Mouse (Mus musculus) gastrocnemius, postnatal 25 days (tissue): ENCODE results near the gene Mcu. TPM values are rescaled to one million over a fixed set of nuclear protein-coding genes. Genes with fewer than 3 reads are reported as not detected.
A peak's percentile ranks its signal among the peaks of the same experiment; 100 is the strongest.

Source experiments
- DNase-seq: peaks from one replicate; pipeline ENCODE4 v3.0.0; 2022
- total RNA-seq, 2 experiments: library from RNA; stranded (reverse); gene quantifications; 1 replicate in 1 of 2; 2 replicates in 1 of 2; pipeline ENCODE4 v1.2.3; 2021

Mcu gene
- total RNA-seq, 2 experiments from 2014 or later = 38.7 to 40.9 TPM

DNA sequence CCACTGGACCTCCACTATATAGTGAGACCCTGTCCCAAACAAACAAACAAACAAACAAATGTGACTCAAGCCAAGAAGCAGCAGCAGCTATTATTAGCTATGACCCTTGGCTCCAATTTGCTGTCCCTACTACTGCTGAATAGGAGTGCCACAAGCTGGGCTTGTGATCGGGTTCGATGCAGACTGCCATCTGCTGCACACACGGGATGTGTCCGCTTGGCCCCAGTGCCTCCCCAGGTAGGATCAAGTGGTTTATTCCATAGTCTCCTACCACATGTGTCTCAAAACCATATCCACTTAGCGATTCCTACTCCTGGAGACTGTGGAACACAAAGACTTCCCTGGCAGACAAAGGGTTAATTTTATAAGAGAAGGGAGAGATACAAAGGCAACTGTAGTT lies 2.4 kb downstream of the Mcu start:
- no peak for DNase-seq

DNA sequence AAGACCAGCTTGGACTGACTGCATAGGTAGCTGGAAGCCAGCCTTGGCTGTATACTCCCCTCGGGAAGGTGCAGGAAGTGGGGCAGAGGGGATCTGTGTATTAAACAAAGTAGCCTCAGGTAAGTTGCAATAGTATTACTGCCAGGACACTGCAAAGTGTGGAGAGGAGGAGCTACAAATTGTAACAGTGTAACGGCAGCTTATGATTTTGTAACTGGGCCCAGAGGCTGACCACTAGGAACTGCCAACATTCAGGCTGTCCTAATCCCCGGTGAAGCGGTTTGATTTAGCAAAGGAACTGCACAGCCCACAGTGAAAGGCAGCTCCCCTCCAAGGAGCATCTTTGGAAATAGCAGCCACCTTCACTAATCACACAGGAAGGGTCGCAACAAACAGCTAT lies 3.2 kb downstream of the Mcu start:
- DNase-seq = no peak

DNA sequence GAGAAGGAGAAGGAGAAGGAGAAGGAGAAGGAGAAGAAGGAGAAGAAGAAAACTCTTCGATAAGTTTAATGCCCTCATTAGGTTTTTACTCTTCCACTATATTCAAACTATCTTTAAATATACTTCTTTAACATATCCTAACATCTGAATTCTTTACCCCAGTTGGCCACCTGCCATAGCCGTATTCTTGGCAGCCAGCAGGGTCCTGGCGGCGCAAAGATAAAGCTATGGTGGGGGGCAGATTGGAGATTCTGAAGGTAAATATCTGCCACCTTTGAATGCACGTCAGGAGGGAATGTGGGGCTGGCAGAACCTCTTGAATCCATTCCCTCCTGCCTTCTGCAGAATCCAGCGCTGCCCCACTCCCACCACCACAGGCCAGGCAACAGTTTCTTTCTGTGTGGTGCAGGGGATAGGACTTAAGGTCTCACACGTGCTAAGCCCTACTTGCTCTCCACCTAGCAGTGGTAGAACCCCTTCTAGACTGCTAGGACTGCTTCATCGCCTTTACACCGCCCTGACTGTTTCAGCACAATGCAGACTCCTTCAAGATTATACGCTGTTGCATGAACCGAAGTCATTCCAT lies 11.5 kb downstream of the Mcu start:
- DNase-seq = no peak

DNA sequence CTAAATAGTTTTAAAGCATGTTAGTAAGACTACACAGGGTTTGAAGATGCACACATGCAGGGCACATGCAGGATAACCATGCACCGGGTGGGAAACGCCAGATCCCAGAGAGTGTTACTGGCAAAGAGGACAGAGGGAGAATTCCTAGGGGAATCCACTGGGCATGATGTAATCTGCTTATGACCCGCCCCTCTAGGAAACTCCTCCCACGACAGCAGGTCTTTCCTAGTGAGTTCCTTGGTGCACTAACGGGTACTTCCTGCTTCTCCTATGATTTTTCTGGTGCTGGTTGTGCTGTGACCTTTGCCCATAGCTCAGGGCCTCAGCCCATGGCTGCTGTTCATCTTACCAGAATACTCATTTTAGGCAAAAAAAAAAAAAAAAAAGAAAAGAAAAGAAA lies 12.6 kb downstream of the Mcu start:
- no peak for DNase-seq

DNA sequence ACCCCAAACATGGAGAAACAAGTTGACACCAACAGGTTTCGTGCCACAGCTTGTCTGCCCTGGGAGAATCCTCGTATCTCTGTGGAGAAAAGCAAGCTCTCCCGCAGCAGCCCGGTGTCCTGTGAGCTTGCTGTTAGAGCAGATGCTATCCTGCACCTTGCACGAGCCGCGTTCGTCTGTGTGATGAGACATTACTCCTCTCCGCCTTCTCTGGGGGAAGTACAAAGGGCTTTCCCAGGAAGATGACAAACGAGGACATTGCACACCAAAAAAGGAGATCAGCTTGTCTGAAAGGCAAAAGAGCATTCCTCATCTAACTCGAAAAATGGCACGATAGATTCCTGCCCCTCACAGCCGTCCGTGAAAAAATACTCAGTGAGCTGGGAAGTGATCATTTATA lies 13.6 kb downstream of the Mcu start:
- no peak for DNase-seq

DNA sequence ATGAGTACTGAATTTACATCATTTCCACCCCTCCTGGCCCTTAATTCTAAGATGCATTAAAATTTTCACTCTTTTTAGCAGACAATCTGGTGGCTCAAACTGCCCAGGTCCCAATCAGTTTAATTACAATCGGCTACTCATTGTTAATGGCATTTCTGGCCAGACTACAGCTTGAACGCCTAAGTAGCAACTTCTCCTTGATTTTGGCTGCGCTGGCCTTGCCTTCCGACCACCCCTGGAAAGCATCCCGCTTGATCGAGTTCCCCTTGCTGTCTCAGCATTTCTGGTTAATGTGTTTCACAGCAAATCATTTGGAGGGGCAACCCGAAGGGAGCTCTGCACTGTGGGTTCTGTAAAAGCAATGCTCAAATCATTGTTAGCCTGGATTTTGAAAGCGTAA lies 14.4 kb downstream of the Mcu start:
- DNase-seq = no peak

DNA sequence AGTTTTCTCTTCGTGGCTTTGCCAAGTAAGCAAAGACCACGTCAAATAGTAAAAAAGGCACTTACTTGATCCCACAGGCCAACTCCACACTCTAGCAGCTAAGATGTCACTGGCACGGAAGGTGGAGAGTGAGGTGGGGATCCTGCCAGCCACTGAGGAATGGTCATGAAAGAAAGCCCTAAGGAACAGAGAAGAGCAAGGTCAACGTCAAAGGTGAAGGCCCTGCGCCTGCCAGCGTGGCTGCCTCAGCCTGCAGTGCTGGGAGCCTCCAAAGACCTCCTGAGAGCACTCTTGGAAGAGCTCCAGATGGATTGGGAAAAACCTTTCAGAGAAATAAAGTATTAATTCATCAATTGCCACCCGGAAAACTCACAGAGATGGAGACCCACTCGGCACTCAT lies 16.0 kb downstream of the Mcu start:
- no peak for DNase-seq

DNA sequence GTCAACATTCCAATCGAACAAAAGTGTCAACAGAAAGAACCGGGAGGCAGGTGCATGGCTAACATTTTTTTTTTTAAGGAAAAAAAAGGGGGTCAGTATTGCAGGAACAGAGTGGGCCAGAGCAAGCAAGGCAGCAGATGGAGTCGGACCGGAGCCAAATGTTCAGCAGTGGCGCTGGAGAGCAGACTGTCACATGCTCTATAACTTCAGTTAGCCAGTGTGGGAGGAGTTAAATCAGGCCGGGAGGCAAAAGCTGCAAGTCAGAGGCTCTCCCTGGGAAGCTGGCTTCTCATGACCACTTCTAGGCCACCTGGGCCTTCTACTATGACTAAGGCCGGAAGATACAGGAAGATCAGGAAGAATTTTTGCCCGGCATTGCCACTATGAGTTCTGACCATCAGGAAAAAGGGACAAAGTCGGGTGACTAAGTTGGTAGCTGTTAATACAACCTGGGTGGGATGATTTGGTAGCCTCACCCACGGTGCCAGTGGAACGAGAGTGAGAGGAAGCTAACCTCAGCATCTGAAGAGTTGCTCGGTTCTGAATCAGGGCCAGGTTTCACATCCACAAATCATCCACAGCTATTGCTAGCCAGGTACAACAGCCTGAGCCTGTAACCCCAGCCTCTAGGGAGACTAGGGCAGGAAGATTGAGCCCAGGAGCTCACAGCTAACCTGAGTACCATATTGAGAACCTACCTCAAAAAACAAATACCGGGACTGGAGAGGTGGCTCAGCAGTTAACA lies 22.5 kb downstream of the Mcu start:
- peak; percentile 27 for DNase-seq

DNA sequence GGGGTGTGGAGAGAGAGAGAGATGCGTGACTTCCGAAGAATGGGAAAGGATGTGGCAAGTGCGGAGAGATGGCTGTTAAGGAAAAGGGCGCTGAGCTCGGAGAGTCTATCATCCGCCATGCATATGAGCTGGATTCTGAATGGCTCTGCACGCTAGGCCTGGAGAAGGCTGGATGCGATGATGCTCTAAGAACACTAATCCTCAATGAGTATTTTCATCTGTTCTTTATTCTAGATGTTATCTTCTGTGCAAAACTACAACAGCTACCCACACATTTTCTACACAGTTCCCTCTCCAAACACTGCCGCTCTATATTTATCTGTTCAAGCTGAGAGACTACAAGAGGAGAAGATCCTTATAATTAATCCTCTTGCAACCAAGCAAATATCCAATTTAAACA lies 25.9 kb downstream of the Mcu start:
- DNase-seq = no peak

DNA sequence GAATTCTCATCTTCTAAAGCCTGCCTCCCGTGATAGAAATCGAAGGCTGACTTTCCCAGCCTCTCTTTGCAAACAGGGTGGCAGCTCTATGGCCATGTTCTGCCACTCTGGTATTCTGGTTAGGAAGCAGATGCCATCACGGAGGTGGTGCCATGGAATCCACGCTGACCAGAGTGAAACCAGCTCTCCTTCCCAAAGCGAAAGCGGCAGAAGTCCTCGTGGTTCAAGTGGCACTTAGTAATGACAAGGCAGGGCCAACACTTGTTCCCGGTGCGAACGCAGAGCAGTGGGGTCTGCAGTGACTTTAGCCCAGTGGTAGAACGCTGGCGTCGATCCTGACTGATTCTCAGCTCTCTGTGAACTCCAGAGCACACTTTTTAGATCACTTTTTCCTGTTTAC lies 26.6 kb downstream of the Mcu start:
- DNase-seq = no peak

DNA sequence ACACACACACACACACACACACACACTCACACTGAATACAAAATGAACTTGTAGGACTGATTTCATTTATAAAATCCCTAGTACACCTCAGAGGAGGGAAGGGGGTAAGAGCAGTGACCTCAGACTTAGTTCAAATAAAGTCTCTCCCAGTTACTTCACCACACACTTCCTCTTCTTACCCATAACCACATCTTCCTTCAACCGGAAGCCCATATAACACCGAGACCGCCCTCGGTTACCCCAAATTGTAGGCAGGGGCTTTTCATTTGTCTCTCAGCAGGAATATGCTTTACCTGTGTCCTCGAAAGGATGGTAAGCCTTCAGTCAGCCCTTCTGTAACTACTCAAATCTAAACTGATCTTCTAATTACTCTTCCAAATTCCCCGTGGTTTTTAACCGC lies 27.1 kb downstream of the Mcu start:
- DNase-seq = no peak

DNA sequence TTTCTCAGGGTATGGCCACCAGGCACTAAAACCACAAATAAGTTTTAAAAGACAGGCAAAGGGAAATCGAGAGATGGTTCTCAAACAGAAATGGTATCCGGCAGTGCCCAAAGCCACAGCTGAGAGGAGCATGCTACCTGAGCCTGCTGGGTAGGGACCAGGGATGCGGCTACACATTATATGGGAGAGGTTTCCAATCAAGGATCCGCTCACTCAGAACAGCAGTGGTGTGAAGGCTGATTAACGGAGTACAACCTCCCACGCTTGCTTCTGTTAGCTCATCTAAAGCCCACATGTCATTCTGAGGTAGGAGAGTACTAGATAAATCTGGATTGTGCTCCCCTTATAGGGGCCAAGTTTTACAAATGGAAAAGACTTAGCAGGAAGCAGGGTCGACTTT lies 28.4 kb downstream of the Mcu start:
- DNase-seq = no peak

DNA sequence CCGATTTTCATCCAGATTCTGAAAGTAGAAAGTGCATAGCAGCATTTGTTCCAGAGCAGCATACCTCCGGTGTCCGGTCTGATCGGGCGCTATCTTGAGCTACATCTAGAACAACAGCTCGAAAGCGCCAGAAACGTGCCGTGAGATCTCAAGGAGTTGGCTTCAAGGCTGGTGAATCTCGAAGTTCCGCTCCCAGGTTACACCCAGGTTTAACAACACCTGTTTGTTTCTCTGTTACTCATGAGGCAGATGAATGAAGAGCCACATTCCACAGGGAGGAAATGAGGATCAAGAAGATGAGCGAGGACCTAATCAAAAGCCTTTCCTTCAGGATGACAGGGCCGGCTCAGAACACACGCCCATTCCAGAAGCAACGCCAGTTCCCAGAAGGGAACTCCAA lies 29.7 kb downstream of the Mcu start:
- DNase-seq = no peak

DNA sequence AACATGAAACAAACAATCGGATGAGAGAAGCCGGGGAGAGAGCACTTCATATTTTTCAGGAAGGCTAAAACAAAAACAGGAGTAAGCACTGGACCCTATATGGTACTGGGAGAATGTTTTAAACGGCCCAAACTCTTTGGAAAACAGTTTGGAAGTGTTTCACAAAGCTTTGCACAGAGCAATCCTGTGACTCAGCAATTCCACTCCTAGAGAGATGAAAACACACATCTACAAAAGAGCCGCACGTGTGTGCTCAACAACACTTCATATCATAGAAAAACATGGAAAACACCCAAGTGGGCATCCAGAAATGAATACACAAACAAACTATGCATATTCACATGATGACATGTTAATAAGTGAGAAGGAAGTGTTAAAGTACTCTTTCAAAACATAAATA lies 30.9 kb downstream of the Mcu start:
- no peak for DNase-seq

DNA sequence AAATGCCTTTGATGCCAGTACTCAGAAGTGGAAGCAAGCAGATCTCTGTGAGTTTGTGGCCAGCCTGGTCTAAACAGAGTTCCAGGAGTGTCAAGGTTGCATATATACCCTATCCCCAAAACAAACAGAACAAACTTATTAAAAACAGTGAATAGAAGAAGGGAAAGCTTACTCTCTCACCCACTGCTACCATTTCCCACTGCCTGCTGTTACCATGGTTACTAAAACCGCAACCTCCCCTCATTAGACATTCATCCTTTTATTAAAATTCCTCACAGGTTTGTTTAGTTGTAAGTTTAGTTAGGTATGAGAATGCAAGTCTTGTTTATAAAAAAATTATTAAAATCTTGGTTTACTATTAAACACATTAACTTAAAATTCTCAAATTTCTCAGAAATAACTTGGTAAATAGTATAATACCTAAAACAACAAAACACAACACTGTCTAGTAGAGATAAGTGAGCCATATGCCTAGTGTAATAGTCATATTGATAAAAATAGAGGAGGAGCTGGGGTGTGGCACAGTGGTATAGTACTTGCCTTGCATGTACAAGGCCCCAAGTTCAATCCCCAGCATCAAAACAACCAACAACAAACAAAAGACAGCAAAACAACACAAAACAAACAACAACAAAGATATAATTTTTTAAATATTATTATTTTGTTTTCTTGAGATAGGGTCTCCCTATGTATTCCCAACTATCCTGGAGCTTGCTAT lies 34.5 kb downstream of the Mcu start:
- no peak for DNase-seq

DNA sequence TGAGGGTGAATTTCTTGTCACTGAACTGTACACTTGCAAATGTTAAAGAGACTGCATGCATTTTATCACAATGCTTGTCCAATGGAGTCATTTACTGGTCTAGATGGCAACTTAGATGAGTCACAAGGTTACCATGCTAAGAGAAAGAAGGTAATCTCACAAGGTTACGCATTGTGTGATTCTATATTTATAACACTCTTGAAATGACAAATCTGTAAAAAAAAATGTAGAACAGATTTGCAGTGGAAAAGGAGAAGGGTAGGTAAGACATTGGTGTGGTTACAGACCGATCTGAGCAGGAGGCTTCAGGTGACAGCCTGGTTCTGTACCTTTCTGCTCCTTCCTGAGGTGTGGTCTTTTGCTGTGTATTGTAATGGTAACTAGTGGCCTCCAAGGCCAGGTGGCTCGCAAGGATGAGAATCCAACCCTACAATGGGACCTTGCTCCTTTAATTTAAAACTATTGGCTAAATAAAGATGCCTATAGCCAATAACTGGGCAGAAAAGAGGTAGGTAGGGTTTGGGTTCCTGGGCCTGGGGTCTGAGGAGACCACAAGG lies 35.8 kb downstream of the Mcu start:
- DNase-seq = no peak

DNA sequence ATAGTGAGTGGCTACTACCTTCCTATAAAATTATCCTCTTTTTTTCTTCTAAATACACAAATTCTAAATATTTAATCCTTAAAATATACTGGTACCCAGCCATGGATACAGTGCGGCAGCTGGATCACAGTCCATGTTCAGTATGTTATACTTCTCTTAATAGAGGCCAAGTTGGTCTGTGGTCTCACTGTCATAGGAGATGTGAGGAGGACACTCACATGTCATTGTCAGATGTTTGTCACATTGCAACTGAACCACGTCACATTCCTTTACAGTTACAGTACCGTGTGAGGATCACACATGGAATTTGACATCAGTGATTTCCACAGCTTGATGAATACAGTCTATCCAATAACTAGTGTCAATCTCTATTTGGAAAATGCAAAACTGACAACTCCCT lies 36.8 kb downstream of the Mcu start:
- DNase-seq = no peak

DNA sequence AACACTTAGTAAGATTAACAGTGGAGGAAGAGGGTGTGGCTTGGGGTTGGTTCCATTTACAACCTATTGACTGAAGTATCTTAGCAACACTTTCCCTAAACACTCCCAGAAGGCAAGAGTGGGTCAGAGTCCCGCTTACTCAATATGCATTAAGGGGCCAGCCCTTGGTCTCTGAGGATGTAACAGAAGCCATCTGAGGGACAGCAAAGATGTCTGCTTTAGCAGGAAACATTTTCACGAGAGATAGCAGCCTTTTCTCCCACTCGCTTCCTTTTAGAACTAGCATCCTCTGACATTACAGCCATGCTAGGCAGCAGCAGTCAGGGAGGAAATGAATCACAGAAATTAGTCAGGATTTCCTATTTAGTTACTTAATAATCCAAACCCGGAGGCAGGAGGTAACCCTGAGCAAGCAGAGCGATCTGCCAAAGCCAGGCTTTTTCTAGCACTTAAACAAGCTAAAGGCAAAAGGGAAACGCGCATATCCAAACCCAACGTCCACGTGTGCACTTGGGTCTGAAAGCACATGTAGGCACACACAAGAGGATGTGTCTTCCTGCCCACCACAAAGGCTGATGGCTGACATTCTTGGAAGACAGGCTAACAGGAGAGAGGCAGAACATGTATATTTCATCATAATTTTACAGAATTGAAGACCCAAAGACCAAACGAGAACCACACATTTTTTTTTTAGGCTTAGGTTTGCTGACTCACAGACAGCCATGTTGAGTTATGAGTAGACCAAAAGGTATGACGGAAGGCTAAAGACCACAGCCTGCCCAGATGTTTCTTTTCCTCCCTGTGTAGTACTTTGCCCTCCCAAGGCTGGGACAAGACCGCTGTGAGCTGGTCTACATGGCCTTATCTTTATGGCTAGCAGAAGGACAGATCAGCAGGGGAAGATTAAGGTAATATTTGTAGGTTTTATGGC lies 38.4 kb downstream of the Mcu start:
- peak; percentile 21 for DNase-seq

DNA sequence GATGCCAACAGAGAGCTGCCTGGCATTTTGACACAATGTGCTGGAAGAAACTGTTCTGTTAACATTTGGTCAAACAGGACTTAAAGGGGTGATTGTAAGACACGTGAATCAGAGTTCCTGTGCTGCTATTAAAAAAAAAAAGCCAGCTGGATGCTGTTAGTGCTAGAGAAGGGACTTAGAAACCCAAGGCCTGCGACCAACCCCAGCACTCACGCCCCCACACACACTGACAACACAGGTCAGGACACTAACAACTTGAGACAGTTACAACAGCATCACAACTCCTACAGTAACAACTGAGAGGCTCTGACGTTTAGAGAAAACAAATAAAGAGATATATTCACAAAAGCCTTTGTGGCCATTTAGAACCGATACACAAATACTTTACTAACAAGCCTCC lies 40.2 kb downstream of the Mcu start:
- no peak for DNase-seq

DNA sequence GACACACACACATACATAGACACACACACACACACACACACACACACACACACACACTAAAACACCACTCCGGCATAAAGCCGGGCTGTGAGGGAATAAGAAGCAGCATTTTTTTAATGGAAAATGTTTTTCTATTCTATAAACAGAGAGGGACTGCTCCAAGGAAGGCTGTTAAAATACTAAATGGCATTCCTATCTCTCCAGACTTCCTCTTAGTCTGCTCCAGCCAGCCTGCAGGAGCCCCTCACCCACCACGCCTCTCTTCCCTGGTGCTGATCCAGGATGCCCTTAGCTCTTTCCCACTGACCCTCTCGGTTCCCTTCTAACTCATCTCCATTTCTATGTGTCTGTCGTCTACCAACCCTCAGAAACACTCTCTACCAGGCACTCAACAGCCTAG lies 44.5 kb downstream of the Mcu start:
- no peak for DNase-seq

DNA sequence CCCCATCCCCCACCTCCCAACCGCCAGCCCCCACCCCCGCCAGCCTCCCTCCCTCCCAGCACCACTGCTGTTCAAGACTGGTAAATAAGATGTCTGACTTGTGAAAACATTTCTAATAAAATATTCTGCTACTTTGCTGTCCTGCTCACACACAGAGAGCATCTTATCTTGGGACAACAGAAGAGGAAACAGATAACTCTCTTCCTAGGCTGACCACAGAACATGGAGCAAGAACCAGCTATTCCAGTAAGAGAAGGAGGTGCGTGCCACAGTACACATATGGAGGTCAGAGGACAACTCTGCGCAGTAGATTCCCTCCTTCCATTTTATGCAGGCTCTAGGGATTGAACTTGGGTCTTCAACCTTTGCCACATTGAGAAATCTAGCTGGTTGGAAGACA lies 45.2 kb downstream of the Mcu start:
- DNase-seq = no peak

DNA sequence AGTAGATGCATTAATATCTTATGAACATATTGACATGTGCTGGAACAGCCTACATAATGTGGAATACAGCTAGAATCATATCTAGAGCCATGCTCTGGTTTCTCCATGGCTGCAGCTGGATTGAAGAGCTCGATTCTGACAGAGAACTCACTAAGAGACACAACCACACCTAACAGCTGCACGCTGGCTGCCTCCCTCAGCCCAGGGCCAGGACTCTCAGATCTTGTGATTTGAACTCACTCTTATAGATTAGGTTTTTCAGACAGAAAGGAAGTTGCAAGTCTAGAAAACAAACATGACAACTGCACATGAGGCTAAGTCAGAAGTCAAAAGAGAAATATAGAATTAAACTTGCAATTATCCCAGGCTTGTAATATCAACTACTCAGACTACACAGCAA lies 45.7 kb downstream of the Mcu start:
- no peak for DNase-seq
